Mouse (Mus musculus): ENCODE results near the gene Fam107b. TPM values are rescaled to one million over a fixed set of nuclear protein-coding genes. Genes with fewer than 3 reads are reported as not detected.
A peak's percentile ranks its signal among the peaks of the same experiment; 100 is the strongest.

Gene Fam107b
- polyA plus RNA-seq, 1 experiment from 2014 or later: 36.0 TPM

- H3K9me3 ChIP-seq (ENCODE audit: control insufficient read depth, low read length): no peaks in the 10 kb centered on the region
- no peak overlapping the region for H3K27ac ChIP-seq (ENCODE audit: low read depth, low read length)
- H3K27me3 ChIP-seq (replicated peaks; ENCODE audit: control insufficient read depth, insufficient read depth, low read length): no peaks in the 10 kb centered on the region
- peak; percentile 55 for DNase-seq (ENCODE audit: low spot score)
- peaks cover 3% of the 10 kb centered on the region; the same call in 1 of the 2 replicates for H3K4me1 ChIP-seq (replicated peaks; ENCODE audit: control insufficient read depth, insufficient read depth, low read length)
- no peak overlapping the region for H3K9ac ChIP-seq (ENCODE audit: low read depth, low read length)
- 34% methylated on average over 6 of the region's 6 CpGs for WGBS
- ATAC-seq (replicated peaks; ENCODE audit: low FRiP score): peak; percentile 42; the same call in 1 of the 2 replicates
- no peak overlapping the region for H3K4me3 ChIP-seq (ENCODE audit: low read depth, low read length)
- H3K36me3 ChIP-seq (ENCODE audit: control insufficient read depth, insufficient read depth, low read length): no peaks in the 10 kb centered on the region
- no peak overlapping the region for H3K4me2 ChIP-seq
Observed at GRCm38 (mm10) chr2:3769260-3769659, 199.0 kb downstream of the Fam107b start.

- no peak overlapping the region for H3K4me2 ChIP-seq
- H3K9ac ChIP-seq (ENCODE audit: low read depth, low read length): no peak overlapping the region
- peaks cover 3% of the 10 kb centered on the region; the same call in 1 of the 2 replicates for H3K4me1 ChIP-seq (replicated peaks; ENCODE audit: control insufficient read depth, insufficient read depth, low read length)
- H3K36me3 ChIP-seq (ENCODE audit: control insufficient read depth, insufficient read depth, low read length): no peaks in the 10 kb centered on the region
- H3K9me3 ChIP-seq (ENCODE audit: control insufficient read depth, low read length): no peaks in the 10 kb centered on the region
- 74% methylated on average over 9 of the region's 9 CpGs for WGBS
- ATAC-seq (replicated peaks; ENCODE audit: low FRiP score): 0 out of 2 replicates have a peak, but pooled peaks have one; percentile 6
- no peak overlapping the region for H3K4me3 ChIP-seq (ENCODE audit: low read depth, low read length)
- no peak for DNase-seq (ENCODE audit: low spot score)
- no peak overlapping the region for H3K27ac ChIP-seq (ENCODE audit: low read depth, low read length)
- no peaks in the 10 kb centered on the region for H3K27me3 ChIP-seq (replicated peaks; ENCODE audit: control insufficient read depth, insufficient read depth, low read length)
Observed at GRCm38 (mm10) chr2:3769786-3770318, 199.6 kb downstream of the Fam107b start.

GRCm38 (mm10) chr2:3770383-3770782 is 200.1 kb downstream of the Fam107b start:
- no peak overlapping the region for H3K27ac ChIP-seq (ENCODE audit: low read depth, low read length)
- H3K4me1 ChIP-seq (replicated peaks; ENCODE audit: control insufficient read depth, insufficient read depth, low read length): peaks cover 6% of the 10 kb centered on the region; the same call in 1 of the 2 replicates
- no peaks in the 10 kb centered on the region for H3K36me3 ChIP-seq (ENCODE audit: control insufficient read depth, insufficient read depth, low read length)
- H3K9ac ChIP-seq (ENCODE audit: low read depth, low read length): no peak overlapping the region; the same call in 1 of the 2 replicates
- WGBS: 63% methylated on average over 2 of the region's 2 CpGs
- H3K4me3 ChIP-seq (ENCODE audit: low read depth, low read length): no peak overlapping the region
- no peaks in the 10 kb centered on the region for H3K27me3 ChIP-seq (replicated peaks; ENCODE audit: control insufficient read depth, insufficient read depth, low read length)
- ATAC-seq (replicated peaks; ENCODE audit: low FRiP score) (peak; percentile 57; the same call in 1 of the 2 replicates), DNase-seq (ENCODE audit: low spot score) (no peak)
- no peak overlapping the region for H3K4me2 ChIP-seq
- no peaks in the 10 kb centered on the region for H3K9me3 ChIP-seq (ENCODE audit: control insufficient read depth, low read length)

- WGBS: 76% methylated on average over 6 of the region's 6 CpGs
- Histone ChIP-seq H3K36me3 (ENCODE audit: control insufficient read depth, insufficient read depth, low read length) (no peaks in the 10 kb centered on the region), H3K9me3 (ENCODE audit: control insufficient read depth, low read length) (no peaks in the 10 kb centered on the region), H3K4me3 (ENCODE audit: low read depth, low read length) (no peak overlapping the region), H3K9ac (ENCODE audit: low read depth, low read length) (no peak overlapping the region), H3K4me2 (peak overlapping the region; percentile 2; the same call in 1 of the 2 replicates), H3K27me3 (replicated peaks; ENCODE audit: control insufficient read depth, insufficient read depth, low read length) (no peaks in the 10 kb centered on the region), H3K4me1 (replicated peaks; ENCODE audit: control insufficient read depth, insufficient read depth, low read length) (peaks cover 6% of the 10 kb centered on the region; the same call in 1 of the 2 replicates), H3K27ac (ENCODE audit: low read depth, low read length) (no peak overlapping the region)
- DNase-seq (ENCODE audit: low spot score) (no peak), ATAC-seq (replicated peaks; ENCODE audit: low FRiP score) (no peak)
Observed at GRCm38 (mm10) chr2:3771483-3771882, 201.2 kb downstream of the Fam107b start.

GRCm38 (mm10) chr2:3773089-3773488 is 202.8 kb downstream of the Fam107b start:
- no peak overlapping the region for H3K4me2 ChIP-seq
- no peaks in the 10 kb centered on the region for H3K9me3 ChIP-seq (ENCODE audit: control insufficient read depth, low read length)
- no peaks in the 10 kb centered on the region for H3K27me3 ChIP-seq (replicated peaks; ENCODE audit: control insufficient read depth, insufficient read depth, low read length)
- WGBS: 85% methylated on average over 4 of the region's 4 CpGs
- no peak overlapping the region for H3K9ac ChIP-seq (ENCODE audit: low read depth, low read length)
- no peak for DNase-seq (ENCODE audit: low spot score)
- ATAC-seq (replicated peaks; ENCODE audit: low FRiP score): no peak
- H3K36me3 ChIP-seq (ENCODE audit: control insufficient read depth, insufficient read depth, low read length): no peaks in the 10 kb centered on the region
- peaks cover 10% of the 10 kb centered on the region; the same call in 1 of the 2 replicates for H3K4me1 ChIP-seq (replicated peaks; ENCODE audit: control insufficient read depth, insufficient read depth, low read length)
- no peak overlapping the region for H3K27ac ChIP-seq (ENCODE audit: low read depth, low read length)
- no peak overlapping the region for H3K4me3 ChIP-seq (ENCODE audit: low read depth, low read length)

- ATAC-seq (replicated peaks; ENCODE audit: low FRiP score): peak; percentile 93
- DNase-seq (ENCODE audit: low spot score): no peak
- Histone ChIP-seq H3K9ac (ENCODE audit: low read depth, low read length) (no peak overlapping the region), H3K27ac (ENCODE audit: low read depth, low read length) (no peak overlapping the region), H3K4me2 (no peak overlapping the region), H3K27me3 (replicated peaks; ENCODE audit: control insufficient read depth, insufficient read depth, low read length) (no peaks in the 10 kb centered on the region), H3K9me3 (ENCODE audit: control insufficient read depth, low read length) (no peaks in the 10 kb centered on the region), H3K4me3 (ENCODE audit: low read depth, low read length) (no peak overlapping the region), H3K4me1 (replicated peaks; ENCODE audit: control insufficient read depth, insufficient read depth, low read length) (peaks cover 10% of the 10 kb centered on the region; the same call in 1 of the 2 replicates), H3K36me3 (ENCODE audit: control insufficient read depth, insufficient read depth, low read length) (no peaks in the 10 kb centered on the region; the same call in 1 of the 2 replicates)
- WGBS: 53% methylated on average over 3 of the region's 3 CpGs
Observed at GRCm38 (mm10) chr2:3775569-3775968, 205.3 kb downstream of the Fam107b start.

- Histone ChIP-seq H3K27me3 (replicated peaks; ENCODE audit: control insufficient read depth, insufficient read depth, low read length) (no peaks in the 10 kb centered on the region), H3K4me2 (no peak overlapping the region), H3K4me1 (replicated peaks; ENCODE audit: control insufficient read depth, insufficient read depth, low read length) (peaks cover 10% of the 10 kb centered on the region; the same call in 1 of the 2 replicates), H3K9me3 (ENCODE audit: control insufficient read depth, low read length) (no peaks in the 10 kb centered on the region), H3K4me3 (ENCODE audit: low read depth, low read length) (no peak overlapping the region), H3K27ac (ENCODE audit: low read depth, low read length) (no peak overlapping the region), H3K9ac (ENCODE audit: low read depth, low read length) (no peak overlapping the region), H3K36me3 (ENCODE audit: control insufficient read depth, insufficient read depth, low read length) (no peaks in the 10 kb centered on the region; the same call in 1 of the 2 replicates)
- DNase-seq (ENCODE audit: low spot score) (no peak), ATAC-seq (replicated peaks; ENCODE audit: low FRiP score) (peak; percentile 42; the same call in 1 of the 2 replicates)
Observed at GRCm38 (mm10) chr2:3776045-3776444, 205.8 kb downstream of the Fam107b start.

- ATAC-seq (replicated peaks; ENCODE audit: low FRiP score) (no peak), DNase-seq (ENCODE audit: low spot score) (no peak)
- H3K4me3 ChIP-seq (ENCODE audit: low read depth, low read length): no peak overlapping the region
- no peak overlapping the region for H3K4me2 ChIP-seq
- H3K9ac ChIP-seq (ENCODE audit: low read depth, low read length): no peak overlapping the region
- peaks cover 2% of the 10 kb centered on the region; the same call in 1 of the 2 replicates for H3K36me3 ChIP-seq (ENCODE audit: control insufficient read depth, insufficient read depth, low read length)
- H3K4me1 ChIP-seq (replicated peaks; ENCODE audit: control insufficient read depth, insufficient read depth, low read length): peaks cover 8% of the 10 kb centered on the region; the same call in 1 of the 2 replicates
- WGBS: 51% methylated on average over 6 of the region's 6 CpGs
- H3K9me3 ChIP-seq (ENCODE audit: control insufficient read depth, low read length): no peaks in the 10 kb centered on the region
- H3K27ac ChIP-seq (ENCODE audit: low read depth, low read length): no peak overlapping the region
- H3K27me3 ChIP-seq (replicated peaks; ENCODE audit: control insufficient read depth, insufficient read depth, low read length): no peaks in the 10 kb centered on the region
Observed at GRCm38 (mm10) chr2:3777696-3778095, 207.4 kb downstream of the Fam107b start.

- no peak for DNase-seq (ENCODE audit: low spot score)
- Histone ChIP-seq H3K4me3 (ENCODE audit: low read depth, low read length) (no peak overlapping the region), H3K27ac (ENCODE audit: low read depth, low read length) (no peak overlapping the region), H3K36me3 (ENCODE audit: control insufficient read depth, insufficient read depth, low read length) (0 out of 2 replicates have a peak, but pooled peaks cover 2% of the 10 kb centered on the region), H3K27me3 (replicated peaks; ENCODE audit: control insufficient read depth, insufficient read depth, low read length) (no peaks in the 10 kb centered on the region), H3K4me1 (replicated peaks; ENCODE audit: control insufficient read depth, insufficient read depth, low read length) (no peaks in the 10 kb centered on the region), H3K9me3 (ENCODE audit: control insufficient read depth, low read length) (no peaks in the 10 kb centered on the region), H3K4me2 (no peak overlapping the region), H3K9ac (ENCODE audit: low read depth, low read length) (no peak overlapping the region)
- no peak for ATAC-seq (replicated peaks; ENCODE audit: low FRiP score)
- 82% methylated on average over 8 of the region's 8 CpGs for WGBS
Observed at GRCm38 (mm10) chr2:3785546-3785945, 215.3 kb downstream of the Fam107b start.
